Mouse (Mus musculus) liver, embryonic 12.5 days (tissue): ENCODE measurements at regions not wholly inside any gene's neighbourhood (a gene's known extent, or its start where the extent isn't known, plus 50 kb on each side); places are given as distances from the start of the nearest gene placed in this dataset.

Experiments
- ATAC-seq: fragments of 200-750 bp; cut with Nextera tagmentation; 2 replicates; pipeline ENCODE4 v1.8.0; 2017; ENCODE audit warnings: moderate number of reproducible peaks, mild to moderate bottlenecking, moderate library complexity
- H3K27ac ChIP-seq: fragments of 300-500 bp; sonication (generic); 2 replicates; pipeline ENCODE4 v1.5.1; 2016; ENCODE audit warnings: mild to moderate bottlenecking
- H3K27me3 ChIP-seq: fragments of 300-500 bp; sonication (generic); replicated peaks from 2 replicates; pipeline ENCODE4 v1.6.1; 2016; ENCODE audit warnings: mild to moderate bottlenecking, moderate library complexity
- H3K36me3 ChIP-seq: fragments of 300-500 bp; sonication (generic); 2 replicates; pipeline ENCODE4 v1.6.1; 2016; ENCODE audit warnings: mild to moderate bottlenecking, moderate library complexity
- H3K4me1 ChIP-seq: fragments of 300-500 bp; sonication (generic); 2 replicates; pipeline ENCODE4 v1.6.1; 2016
- H3K4me2 ChIP-seq: fragments of 300-500 bp; sonication (generic); 2 replicates; pipeline ENCODE4 v1.6.1; 2016; ENCODE audit warnings: mild to moderate bottlenecking, moderate library complexity
- H3K4me3 ChIP-seq: fragments of 300-500 bp; sonication (generic); 2 replicates; pipeline ENCODE4 v1.5.1; 2016; ENCODE audit warnings: mild to moderate bottlenecking, moderate library complexity
- H3K9ac ChIP-seq: fragments of 300-500 bp; sonication (generic); 2 replicates; pipeline ENCODE4 v1.6.1; 2016; ENCODE audit warnings: mild to moderate bottlenecking, moderate library complexity
- H3K9me3 ChIP-seq: fragments of 300-500 bp; sonication (generic); replicated peaks from 2 replicates; pipeline ENCODE4 v1.6.1; 2016; ENCODE audit warnings: mild to moderate bottlenecking, moderate library complexity
- WGBS: fragments of 180-500 bp; shearing (Covaris S2); methylation state at CpG from one replicate; pipeline ENCODE4 v1.1.7; 2016; ENCODE audit not compliant: insufficient replicate concordance; 5-methylcytosine and 5-hydroxymethylcytosine counted together

GRCm38 (mm10) chr4:125324495-125324894, 166.0 kb upstream of the Grik3 start:
- no peaks in the 10 kb centered on the region for H3K27me3 ChIP-seq
- H3K4me3 ChIP-seq: no peak overlapping the region
- no peak overlapping the region for H3K4me2 ChIP-seq
- H3K9ac ChIP-seq: no peak overlapping the region
- H3K4me1 ChIP-seq: no peaks in the 10 kb centered on the region
- H3K36me3 ChIP-seq: no peaks in the 10 kb centered on the region
- ATAC-seq: no peak
- no peaks in the 10 kb centered on the region for H3K9me3 ChIP-seq
- no peak overlapping the region for H3K27ac ChIP-seq
- 45% methylated on average over 3 of the region's 3 CpGs for WGBS

GRCm38 (mm10) chr4:125319343-125319742, 171.2 kb upstream of the Grik3 start:
- Histone ChIP-seq H3K4me1 (no peaks in the 10 kb centered on the region), H3K27me3 (peaks cover 19% of the 10 kb centered on the region), H3K4me2 (no peak overlapping the region), H3K27ac (no peak overlapping the region), H3K4me3 (no peak overlapping the region), H3K36me3 (no peaks in the 10 kb centered on the region), H3K9me3 (no peaks in the 10 kb centered on the region), H3K9ac (no peak overlapping the region)
- 49% methylated on average over 5 of the region's 5 CpGs for WGBS
- no peak for ATAC-seq

GRCm38 (mm10) chr4:125318293-125318692, 172.2 kb upstream of the Grik3 start:
- Histone ChIP-seq H3K4me3 (no peak overlapping the region), H3K27ac (no peak overlapping the region), H3K36me3 (no peaks in the 10 kb centered on the region), H3K4me1 (no peaks in the 10 kb centered on the region), H3K9me3 (no peaks in the 10 kb centered on the region), H3K27me3 (peaks cover 19% of the 10 kb centered on the region), H3K4me2 (no peak overlapping the region), H3K9ac (no peak overlapping the region)
- ATAC-seq: no peak
- 37% methylated on average over 8 of the region's 8 CpGs for WGBS

GRCm38 (mm10) chr4:125316876-125317275, 173.6 kb upstream of the Grik3 start:
- 49% methylated on average over 3 of the region's 3 CpGs for WGBS
- Histone ChIP-seq H3K36me3 (no peaks in the 10 kb centered on the region), H3K4me2 (no peak overlapping the region), H3K9ac (no peak overlapping the region), H3K27ac (no peak overlapping the region), H3K4me1 (no peaks in the 10 kb centered on the region), H3K4me3 (no peak overlapping the region), H3K27me3 (peaks cover 19% of the 10 kb centered on the region), H3K9me3 (no peaks in the 10 kb centered on the region)
- ATAC-seq: no peak

- ATAC-seq: no peak
- 19% methylated on average over 6 of the region's 6 CpGs for WGBS
Observed at GRCm38 (mm10) chr4:125315818-125316217, 174.7 kb upstream of the Grik3 start.

GRCm38 (mm10) chr4:125313892-125314291, 176.6 kb upstream of the Grik3 start:
- WGBS: 66% methylated on average over 3 of the region's 3 CpGs
- Histone ChIP-seq H3K4me2 (no peak overlapping the region), H3K36me3 (no peaks in the 10 kb centered on the region), H3K27ac (no peak overlapping the region), H3K4me1 (no peaks in the 10 kb centered on the region), H3K27me3 (peaks cover 14% of the 10 kb centered on the region), H3K9me3 (no peaks in the 10 kb centered on the region), H3K9ac (no peak overlapping the region), H3K4me3 (no peak overlapping the region)
- ATAC-seq: no peak

More at GRCm38 (mm10) chr4:125315818-125316217, 174.7 kb upstream of the Grik3 start:
- Histone ChIP-seq H3K9me3 (no peaks in the 10 kb centered on the region), H3K4me2 (no peak overlapping the region), H3K9ac (no peak overlapping the region), H3K27me3 (peaks cover 19% of the 10 kb centered on the region), H3K36me3 (no peaks in the 10 kb centered on the region), H3K4me1 (no peaks in the 10 kb centered on the region), H3K27ac (no peak overlapping the region), H3K4me3 (no peak overlapping the region)

GRCm38 (mm10) chr4:125313252-125313651, 177.2 kb upstream of the Grik3 start:
- H3K9ac ChIP-seq: no peak overlapping the region
- no peaks in the 10 kb centered on the region for H3K4me1 ChIP-seq
- no peaks in the 10 kb centered on the region for H3K36me3 ChIP-seq
- no peak overlapping the region for H3K27ac ChIP-seq
- no peak for ATAC-seq
- H3K27me3 ChIP-seq: peaks cover 11% of the 10 kb centered on the region
- WGBS: 12% methylated on average over 11 of the region's 11 CpGs
- H3K4me2 ChIP-seq: no peak overlapping the region
- no peak overlapping the region for H3K4me3 ChIP-seq
- no peaks in the 10 kb centered on the region for H3K9me3 ChIP-seq

- H3K27me3 ChIP-seq: 0 out of 2 replicates have a peak, but pooled peaks cover 6% of the 10 kb centered on the region
- H3K9me3 ChIP-seq: no peaks in the 10 kb centered on the region
- 40% methylated on average over 8 of the region's 8 CpGs for WGBS
- no peak overlapping the region for H3K4me2 ChIP-seq
- no peak overlapping the region for H3K9ac ChIP-seq
- no peak overlapping the region for H3K4me3 ChIP-seq
- no peak overlapping the region for H3K27ac ChIP-seq
- H3K4me1 ChIP-seq: no peaks in the 10 kb centered on the region
- no peak for ATAC-seq
- no peaks in the 10 kb centered on the region for H3K36me3 ChIP-seq
Observed at GRCm38 (mm10) chr4:125308171-125308570, 180.5 kb upstream of the Zc3h12a start.

GRCm38 (mm10) chr4:125305766-125306165, 178.1 kb upstream of the Zc3h12a start:
- Histone ChIP-seq H3K9me3 (no peaks in the 10 kb centered on the region), H3K9ac (no peak overlapping the region), H3K4me3 (no peak overlapping the region), H3K36me3 (no peaks in the 10 kb centered on the region), H3K27me3 (0 out of 2 replicates have a peak, but pooled peaks cover 6% of the 10 kb centered on the region), H3K4me1 (no peaks in the 10 kb centered on the region), H3K4me2 (no peak overlapping the region), H3K27ac (no peak overlapping the region)
- 61% methylated on average over 6 of the region's 6 CpGs for WGBS
- no peak for ATAC-seq

GRCm38 (mm10) chr4:125302660-125303059, 175.0 kb upstream of the Zc3h12a start:
- Histone ChIP-seq H3K27me3 (0 out of 2 replicates have a peak, but pooled peaks cover 1% of the 10 kb centered on the region), H3K36me3 (no peaks in the 10 kb centered on the region), H3K4me1 (no peaks in the 10 kb centered on the region), H3K9me3 (no peaks in the 10 kb centered on the region), H3K4me2 (no peak overlapping the region), H3K4me3 (no peak overlapping the region), H3K9ac (no peak overlapping the region), H3K27ac (no peak overlapping the region)
- no peak for ATAC-seq
- WGBS: 44% methylated on average over 7 of the region's 7 CpGs

- Histone ChIP-seq H3K9me3 (no peaks in the 10 kb centered on the region), H3K9ac (no peak overlapping the region), H3K36me3 (no peaks in the 10 kb centered on the region), H3K4me3 (no peak overlapping the region), H3K4me1 (no peaks in the 10 kb centered on the region), H3K27ac (no peak overlapping the region), H3K4me2 (no peak overlapping the region), H3K27me3 (no peaks in the 10 kb centered on the region)
- WGBS: 21% methylated on average over 32 of the region's 33 CpGs
- ATAC-seq: no peak
Observed at GRCm38 (mm10) chr4:125300503-125301457, 173.1 kb upstream of the Zc3h12a start.

GRCm38 (mm10) chr4:125290761-125291160, 163.1 kb upstream of the Zc3h12a start:
- ATAC-seq: no peak
- WGBS: 60% methylated on average over 6 of the region's 6 CpGs
- no peaks in the 10 kb centered on the region for H3K4me1 ChIP-seq
- no peaks in the 10 kb centered on the region for H3K36me3 ChIP-seq
- no peak overlapping the region for H3K4me3 ChIP-seq
- no peak overlapping the region for H3K4me2 ChIP-seq
- no peaks in the 10 kb centered on the region for H3K9me3 ChIP-seq
- no peak overlapping the region for H3K9ac ChIP-seq
- H3K27ac ChIP-seq: no peak overlapping the region
- no peaks in the 10 kb centered on the region for H3K27me3 ChIP-seq
